Mouse (Mus musculus) embryo, embryonic 11 days (tissue): ENCODE measurements at regions not wholly inside any gene's neighbourhood (a gene's known extent, or its start where the extent isn't known, plus 50 kb on each side); places are given as distances from the start of the nearest gene placed in this dataset.
A peak's percentile ranks its signal among the peaks of the same experiment; 100 is the strongest.
"Not testable (repeated sequence)": the region's sequence is repeated elsewhere in the genome, so short reads cannot be mapped to it uniquely, and the experiment has no call there.

Experiments used
- DNase-seq: peaks from one replicate; pipeline ENCODE4 v3.0.0-alpha.2; 2015

DNA sequence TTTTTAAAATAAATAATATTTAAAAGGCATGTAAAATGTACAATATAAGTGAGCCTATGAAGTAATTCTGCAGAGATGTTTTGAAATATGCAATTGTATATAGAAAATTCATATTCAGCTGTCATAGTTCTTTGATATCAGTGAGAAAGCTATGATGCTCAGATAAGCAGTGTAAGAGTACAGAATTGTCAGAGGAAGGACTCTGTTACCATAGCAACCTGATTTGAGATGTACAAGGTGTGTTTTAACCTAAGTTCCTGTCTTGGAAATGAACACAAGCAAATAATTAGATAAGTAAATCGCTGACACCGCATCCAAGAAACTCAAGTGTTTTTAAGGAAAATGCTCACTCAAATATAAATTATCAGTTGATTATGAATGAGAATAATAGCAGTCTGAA lies 271.8 kb downstream of the Gabrg2 start:
- DNase-seq, result no peak

DNA sequence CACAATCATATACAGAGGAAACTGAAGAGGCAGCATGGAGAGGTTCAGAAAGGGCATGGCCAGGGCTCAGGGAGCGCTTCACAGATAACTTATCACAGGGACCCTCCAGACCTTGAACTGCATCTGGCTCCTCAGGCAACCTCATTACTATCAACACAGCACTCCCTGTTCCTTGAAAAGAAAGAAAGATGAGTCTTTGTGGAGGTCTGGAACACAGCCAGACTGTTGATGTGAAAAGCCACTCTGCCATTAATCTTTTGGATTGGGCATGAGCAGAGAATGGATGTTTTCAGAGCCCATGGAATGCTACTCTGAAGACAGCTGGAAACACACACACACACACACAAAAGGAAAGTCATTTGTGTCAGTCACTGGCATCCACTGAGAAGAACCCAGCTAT lies 284.0 kb downstream of the Gabrg2 start:
- DNase-seq, result peak; percentile 1

DNA sequence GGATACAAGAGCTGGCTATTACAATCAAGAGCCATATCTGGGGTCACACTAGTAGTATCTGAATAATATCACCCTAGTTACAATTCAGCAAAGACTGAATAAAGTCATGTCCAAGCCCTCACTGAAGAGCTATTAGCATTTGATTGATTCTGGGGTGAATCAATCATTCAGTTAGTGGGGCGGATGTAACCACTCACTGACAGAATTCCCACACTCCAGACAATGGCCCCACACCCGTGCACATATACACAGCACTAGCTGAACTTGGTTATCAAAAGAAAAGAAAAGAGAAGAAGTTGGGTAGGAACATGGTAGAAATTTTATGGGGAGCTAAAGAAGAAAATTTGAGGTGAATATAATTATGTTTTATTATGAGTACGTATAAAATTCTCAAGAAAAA lies 310.0 kb downstream of the Gabrg2 start:
- peak; percentile 7 for DNase-seq

DNA sequence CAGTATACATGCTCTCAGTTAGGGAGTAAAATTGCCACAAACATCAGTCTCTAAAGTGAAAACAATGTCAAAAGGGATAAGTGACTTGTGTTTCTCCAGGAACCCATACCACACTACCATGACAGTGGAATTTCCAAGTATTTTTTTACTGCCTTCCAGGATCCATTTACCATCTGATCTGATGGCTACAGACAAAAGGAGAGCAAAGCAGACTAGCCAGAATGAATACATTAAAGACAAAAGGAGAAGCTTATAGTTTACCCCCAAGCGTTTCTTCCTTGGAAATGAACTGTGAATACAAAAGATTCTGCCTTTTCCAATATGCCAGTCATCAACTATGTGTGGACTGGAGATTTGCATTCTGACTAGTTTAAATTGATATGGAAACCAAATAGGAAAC lies 317.7 kb downstream of the Gabrg2 start:
- DNase-seq, result no peak

DNA sequence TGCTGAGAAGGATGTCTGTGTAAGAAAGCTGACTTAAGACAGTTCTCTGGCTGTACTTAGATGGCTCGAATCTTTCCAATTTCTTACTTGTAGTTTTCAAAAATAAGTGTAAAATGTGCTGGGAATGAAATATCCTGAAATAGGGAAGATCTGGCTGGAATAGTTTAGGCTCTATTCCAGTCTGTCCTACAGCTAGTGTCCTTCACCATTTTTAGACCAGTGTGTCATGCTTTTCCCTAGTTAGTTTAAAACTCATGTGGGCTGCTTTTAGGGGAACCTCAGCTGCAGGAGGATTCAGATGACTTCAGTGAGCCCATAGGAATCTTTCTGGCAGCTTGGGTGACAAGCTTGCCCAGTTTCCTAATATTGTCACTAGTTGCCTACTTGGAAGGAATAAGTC lies 348.1 kb downstream of the Gabrg2 start:
- DNase-seq, result no peak

DNA sequence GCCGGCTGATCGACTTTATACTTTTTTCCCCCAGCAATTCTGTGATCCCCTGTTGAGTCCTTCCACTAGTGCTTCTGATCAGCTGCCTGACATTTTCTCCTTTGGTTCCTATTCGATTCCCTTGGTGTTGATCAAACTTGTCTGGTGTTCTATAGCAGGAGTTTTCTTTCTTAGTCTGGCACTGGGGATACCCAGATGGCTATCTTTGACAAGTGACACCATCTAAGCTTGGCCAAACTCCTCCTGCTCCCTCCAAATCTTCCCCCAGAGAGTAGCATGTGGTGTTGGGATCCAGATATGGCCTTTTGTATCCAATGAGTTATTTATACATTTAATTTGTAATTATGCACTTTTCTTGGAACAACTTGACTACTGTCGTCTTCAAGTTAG lies 355.2 kb downstream of the Gabrg2 start:
- DNase-seq, result no peak

DNA sequence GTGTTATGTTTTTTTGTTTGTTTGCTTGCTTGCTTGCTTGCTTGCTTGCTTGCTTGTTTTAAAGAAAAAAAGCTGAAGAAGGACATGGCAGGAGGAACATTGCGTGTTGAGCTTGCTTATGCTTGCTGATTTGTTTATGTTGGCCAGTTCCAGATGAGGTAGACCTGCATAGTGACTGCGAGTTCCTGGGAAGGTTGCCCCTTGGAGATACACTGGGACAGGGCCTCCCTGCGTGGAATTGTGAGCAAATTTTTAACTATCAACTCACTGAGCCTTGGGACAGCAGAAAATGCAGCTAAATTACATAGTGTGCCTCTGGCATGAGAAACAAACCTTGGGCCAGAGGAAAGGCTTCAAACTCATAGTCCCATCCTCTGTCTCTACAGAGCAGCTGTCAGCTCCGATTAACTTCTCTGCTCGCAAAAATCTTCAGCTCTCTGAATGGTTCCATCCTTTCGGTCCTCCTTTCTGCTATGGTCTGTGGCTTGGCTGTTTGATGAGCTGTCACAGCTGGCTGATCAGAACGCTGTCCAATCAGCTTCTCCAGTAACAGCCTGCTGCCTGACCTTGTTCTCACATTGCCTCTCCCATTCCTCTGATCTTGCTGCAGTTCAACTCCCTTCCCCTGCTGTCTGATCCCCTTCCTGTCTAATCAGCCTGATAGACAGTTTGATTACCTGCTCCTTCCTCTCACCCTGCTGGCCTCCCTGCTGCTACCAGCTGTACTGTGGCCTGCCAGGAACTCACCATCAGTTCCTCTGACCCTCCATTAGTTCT lies 355.7 kb downstream of the Gabrg2 start:
- peak; percentile 66 for DNase-seq

DNA sequence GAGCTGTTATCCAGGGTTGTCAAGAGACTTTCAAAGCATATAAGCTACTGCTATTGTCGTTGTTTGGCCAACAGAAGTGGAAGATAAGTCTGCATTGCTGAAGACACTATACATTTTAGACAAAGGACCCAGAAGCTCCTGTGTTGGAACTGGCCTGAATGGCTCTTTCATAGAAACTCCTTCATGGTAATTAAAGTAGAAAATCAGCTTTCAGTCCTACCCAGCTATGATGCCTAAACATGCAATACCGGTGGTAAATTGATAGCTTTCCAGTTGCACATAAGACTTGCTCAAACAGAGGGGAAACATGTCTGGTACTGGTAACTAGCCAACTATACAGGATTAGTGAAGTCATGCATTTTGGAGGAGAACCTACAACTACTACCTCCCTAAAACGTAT lies 356.6 kb downstream of the Gabrg2 start:
- no peak for DNase-seq

DNA sequence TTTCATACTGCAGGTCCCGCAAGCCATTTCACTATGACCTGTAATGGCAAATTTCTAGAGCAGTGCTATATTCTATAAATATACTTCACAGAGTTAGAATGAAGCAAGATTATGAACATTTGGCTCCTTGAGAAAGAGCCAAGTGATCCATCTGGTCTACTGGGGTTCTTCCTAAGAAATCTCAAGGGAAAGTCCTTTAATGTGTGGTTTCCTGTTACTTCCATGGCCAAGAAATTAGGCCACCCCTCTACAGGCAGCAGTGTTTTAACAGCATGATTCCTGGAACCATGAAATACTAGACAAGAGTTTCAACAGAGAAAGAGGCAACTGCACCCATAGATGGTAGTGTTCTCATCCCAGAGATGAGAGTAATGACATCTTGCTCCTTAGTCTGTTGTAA lies 401.7 kb downstream of the Gabrg2 start:
- DNase-seq, result no peak

DNA sequence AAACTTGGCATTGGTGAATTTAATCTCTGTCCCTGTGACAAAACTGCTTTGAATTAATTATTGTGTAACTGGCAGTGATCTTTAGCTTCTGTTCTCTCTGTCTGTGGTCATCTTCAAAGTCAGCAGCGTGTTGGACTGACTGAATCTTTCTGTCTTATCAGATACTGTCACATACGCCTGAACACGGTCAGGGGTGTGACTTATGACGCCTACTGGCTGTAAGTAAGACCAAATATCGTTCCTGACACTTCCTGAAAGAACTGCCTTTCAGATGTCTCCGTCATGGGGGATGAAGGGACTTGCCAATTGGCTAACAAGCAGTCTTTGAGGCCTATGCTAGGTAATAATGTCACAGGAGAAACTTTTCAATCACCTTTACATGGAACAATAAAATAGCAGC lies 402.2 kb downstream of the Gabrg2 start:
- DNase-seq, result no peak

DNA sequence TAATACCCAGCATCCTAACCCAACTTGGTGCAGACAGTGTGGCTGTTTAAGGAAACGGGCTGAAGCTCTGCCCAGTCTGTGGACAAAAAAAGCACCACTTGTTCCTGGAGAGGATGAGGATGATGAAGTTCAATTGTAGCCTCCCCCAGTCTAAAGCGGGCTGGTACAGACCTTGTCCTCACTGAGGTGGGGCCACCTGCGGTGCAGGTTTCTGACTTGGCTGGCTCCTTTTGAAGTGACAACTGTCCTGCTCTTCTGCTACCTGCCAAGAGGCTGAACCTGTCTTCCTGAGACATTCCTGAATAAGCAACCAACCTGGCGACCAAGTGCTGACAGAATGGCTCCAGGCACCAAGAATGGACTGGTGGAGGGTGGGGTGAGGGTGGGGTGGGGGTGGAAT lies 409.2 kb downstream of the Gabrg2 start:
- not testable (repeated sequence) for DNase-seq
